Mouse (Mus musculus) heart, postnatal 0 days (tissue): ENCODE measurements around the gene Zfc3h1.

Experiments used
- CTCF ChIP-seq: IDR thresholded peaks from 2 replicates; pipeline ENCODE4 v1.5.1; 2016; ENCODE audit warnings: antibody characterized with exemption, control low read depth, low read depth
- EP300 ChIP-seq: IDR thresholded peaks from 2 replicates; pipeline ENCODE4 v1.6.1; 2016; ENCODE audit warnings: antibody characterized with exemption, low read depth

GRCm38 (mm10) chr10:115356106-115356505 is 28.7 kb upstream of the Zfc3h1 start:
- TF ChIP-seq CTCF (no peak), EP300 (no peak)
